20 mouse cellular contexts compared by ENCODE assay signal in genomic region chr1:98053447-98053846, GRCm38 (mm10). TPM values are rescaled to one million over a fixed set of nuclear protein-coding genes. Genes with fewer than 3 reads are reported as not detected.
A peak's percentile ranks its signal among the peaks of the same experiment; 100 is the strongest.
DNase-seq lines count a peak whose midpoint lies in the region; ATAC-seq and TF ChIP-seq lines count a peak whose summit lies in the region.
"Had no signal": no experiment of that assay in that cellular context is flagged by ENCODE, and none has a peak within 500 bp of the region (broad histone marks: within the 10 kb centered on the region; RNA-seq: fewer than 3 reads in every experiment).

No protein-coding gene starts in this region.

- H3K9me3 ChIP-seq in stomach, postnatal 0 days (ENCODE audit: control insufficient read depth, low read length): no peaks in the 10 kb centered on the region
- H3K9me3 ChIP-seq: forebrain, embryonic 13.5 days; heart, embryonic 12.5 days; limb, embryonic 10.5 days; neural tube, embryonic 12.5 days had no signal

- H3K4me1 ChIP-seq in stomach, postnatal 0 days (replicated peaks; ENCODE audit: control insufficient read depth, insufficient read depth): no peaks in the 10 kb centered on the region

- peak; percentile 44 for TF ChIP-seq CTCF in layer of hippocampus, adult 2 months (conservative IDR thresholded peaks at IDR 0.05)
- TF ChIP-seq CTCF in brain, embryonic 14.5 days (IDR thresholded peaks at IDR 0.05; ENCODE audit: borderline replicate concordance, extremely low read depth, insufficient read depth, insufficient read length): peak; percentile 17; the same call in 1 of the 2 replicates
- TF ChIP-seq CTCF in stomach, postnatal 0 days (IDR thresholded peaks at IDR 0.05; ENCODE audit: low read depth): peak; percentile 38

- ATAC-seq in stomach, postnatal 0 days (ENCODE audit: low FRiP score, low TSS enrichment): no peak

- no peaks in the 10 kb centered on the region for H3K27me3 ChIP-seq in stomach, postnatal 0 days (ENCODE audit: control insufficient read depth, insufficient read depth, low read length)
- H3K27me3 ChIP-seq: forebrain, embryonic 13.5 days; heart, embryonic 12.5 days; neural tube, embryonic 12.5 days had no signal

- TF ChIP-seq EP300 in stomach, postnatal 0 days (optimal IDR thresholded peaks at IDR 0.05): no peak

- H3K36me3 ChIP-seq in stomach, postnatal 0 days (ENCODE audit: control insufficient read depth, insufficient read depth, low read length): no peaks in the 10 kb centered on the region
- H3K36me3 ChIP-seq: heart, embryonic 12.5 days; limb, embryonic 10.5 days; neural tube, embryonic 12.5 days had no signal

- peak; percentile 24 for DNase-seq in heart, adult 11 months
- DNase-seq in heart, postnatal 25 days (ENCODE audit: low spot score): no peak
- no peak for DNase-seq in layer of hippocampus, adult 2 months (ENCODE audit: low spot score in 2 of 2)
- DNase-seq in layer of hippocampus, adult 11-12 months (ENCODE audit: low spot score): no peak
- DNase-seq in brain, embryonic 14.5 days (ENCODE audit: low read depth): peak; percentile 39
- no peak for DNase-seq in stomach, postnatal 0 days (ENCODE audit: low spot score)
- DNase-seq in urinary bladder, postnatal 10 days (ENCODE audit: low spot score): no peak
- DNase-seq: cerebellum, postnatal 25 days; gastrocnemius, postnatal 36 days; heart, postnatal 36 days; kidney, adult 18-20 months; layer of hippocampus, postnatal 36 days; lung, embryonic 14.5 days; lung, postnatal 4 days; thymus, adult 18-20 months had no signal

- no peak overlapping the region for H3K9ac ChIP-seq in stomach, postnatal 0 days (ENCODE audit: low read length)
- H3K9ac ChIP-seq: forebrain, embryonic 13.5 days; heart, embryonic 12.5 days; lung, embryonic 14.5 days; neural tube, embryonic 12.5 days had no signal

- no peak overlapping the region for H3K27ac ChIP-seq in layer of hippocampus, adult 2 months
- no peak overlapping the region for H3K27ac ChIP-seq in stomach, postnatal 0 days (replicated peaks)
- H3K27ac ChIP-seq: forebrain, embryonic 13.5 days; limb, embryonic 10.5 days; neural tube, embryonic 12.5 days had no signal

- H3K4me2 ChIP-seq in stomach, postnatal 0 days (replicated peaks; ENCODE audit: low read depth): no peak overlapping the region
- H3K4me2 ChIP-seq: forebrain, embryonic 13.5 days; heart, embryonic 12.5 days; liver, embryonic 11.5 days; lung, embryonic 14.5 days; neural tube, embryonic 12.5 days had no signal

- no peak overlapping the region for H3K4me3 ChIP-seq in layer of hippocampus, adult 2 months
- no peak overlapping the region for H3K4me3 ChIP-seq in stomach, postnatal 0 days (ENCODE audit: low read depth, low read length)
- H3K4me3 ChIP-seq: forebrain, embryonic 13.5 days; heart, embryonic 12.5 days; limb, embryonic 10.5 days; neural tube, embryonic 12.5 days had no signal

- intact Hi-C loops in heart, postnatal 25 days (cut with DNase I): no loop called here

- 91% methylated on average over 2 of the region's 2 CpGs for WGBS in stomach, postnatal 0 days

- no peak for TF ChIP-seq POLR2A in brain, embryonic 14.5 days (IDR thresholded peaks at IDR 0.05; ENCODE audit: borderline replicate concordance, extremely low read depth, insufficient read depth, insufficient read length, poor library complexity, severe bottlenecking)

RNA-seq across cellular contexts. Expression of gene Pam, which starts 42.0 kb away (rescaled TPM):
- total RNA-seq in heart, postnatal 25 days (2021): 100 to 1,000 TPM; 615 to 691 TPM
- total RNA-seq in layer of hippocampus, adult 2 months (2021): 100 to 1,000 TPM; 193 to 200 TPM
- 33.6 and 42.8 TPM in 2 replicates for polyA plus RNA-seq in brain, embryonic 14.5 days (2012; rRNA removed)
- polyA plus RNA-seq in stomach, postnatal 0 days (2015; fragmentation: Nextera tagmentation; extraction: Ambion mirVana): 63.5 and 76.4 TPM in 2 replicates

Comparison
In these comparisons a context has a peak if more than half of its experiments do, and no peak if none do; other contexts are left out.
1. DNase-seq: peak in heart, adult 11 months (single experiment) and brain, embryonic 14.5 days (single experiment); none in heart, postnatal 25 days (single experiment), layer of hippocampus, adult 2 months (0 of 2), layer of hippocampus, adult 11-12 months (single experiment), stomach, postnatal 0 days (single experiment) and urinary bladder, postnatal 10 days (single experiment).
2. Peak in every context shown above with its lines, with median percentiles within 50 percentile points of each other: CTCF ChIP-seq.